Mouse (Mus musculus) small intestine, adult 2 months (tissue): ENCODE measurements at regions not wholly inside any gene's neighbourhood (a gene's known extent, or its start where the extent isn't known, plus 50 kb on each side); places are given as distances from the start of the nearest gene placed in this dataset.

Experiments used
- H3K27ac ChIP-seq: fragments of 200-500 bp; 2 replicates; pipeline ENCODE4 v1.5.1; 2012; ENCODE audit warnings: low read depth, low read length, control low read depth, inconsistent platforms; ENCODE audit not compliant: insufficient read depth
- H3K27me3 ChIP-seq: fragments of 200-500 bp; 2 replicates; pipeline ENCODE4 v1.6.1; 2012; ENCODE audit warnings: mild to moderate bottlenecking, moderate library complexity, low read length, inconsistent platforms; ENCODE audit not compliant: control insufficient read depth, insufficient read depth
- H3K36me3 ChIP-seq: fragments of 200-500 bp; 2 replicates; pipeline ENCODE4 v1.6.1; 2012; ENCODE audit warnings: mild to moderate bottlenecking, low read length, control low read depth, inconsistent platforms; ENCODE audit not compliant: control insufficient read depth, insufficient read depth
- H3K4me1 ChIP-seq: fragments of 200-500 bp; 2 replicates; pipeline ENCODE4 v1.6.1; 2012; ENCODE audit warnings: low read length, inconsistent platforms, mixed read lengths; ENCODE audit not compliant: control insufficient read depth, insufficient read depth, insufficient read length
- H3K4me3 ChIP-seq: fragments of 200-500 bp; 2 replicates; pipeline ENCODE4 v1.5.1; 2012; ENCODE audit warnings: low read depth, mild to moderate bottlenecking, control low read depth, inconsistent platforms, low read length, moderate library complexity
- CTCF ChIP-seq: fragments of 200-500 bp; IDR thresholded peaks from 2 replicates; pipeline ENCODE4 v1.5.1; 2012; ENCODE audit warnings: low read depth, mild to moderate bottlenecking, control low read depth, inconsistent platforms, low read length, moderate library complexity, mixed read lengths; ENCODE audit not compliant: insufficient replicate concordance, insufficient read length; ENCODE audit errors: extremely low read depth
- POLR2A ChIP-seq: fragments of 200-500 bp; IDR thresholded peaks from 2 replicates; pipeline ENCODE4 v1.6.1; 2012; ENCODE audit warnings: low read depth, mild to moderate bottlenecking, control low read depth, inconsistent platforms, low read length, moderate library complexity
- WGBS: fragments of 180-500 bp; shearing (Covaris S2); methylation state at CpG from one replicate; pipeline ENCODE4 v1.1.7; 2018; 5-methylcytosine and 5-hydroxymethylcytosine counted together

- WGBS, result 70% methylated on average over 3 of the region's 3 CpGs
- TF ChIP-seq POLR2A (no peak), CTCF (no peak)
- no peak overlapping the region for H3K4me3 ChIP-seq
- no peaks in the 10 kb centered on the region for H3K36me3 ChIP-seq
- H3K4me1 ChIP-seq, result no peaks in the 10 kb centered on the region
- no peaks in the 10 kb centered on the region; the same call in 1 of the 2 replicates for H3K27me3 ChIP-seq
- H3K27ac ChIP-seq, result no peak overlapping the region
Measured at GRCm38 (mm10) chr2:9646466-9646865, 234.6 kb upstream of the 4930412O13Rik start.

DNA sequence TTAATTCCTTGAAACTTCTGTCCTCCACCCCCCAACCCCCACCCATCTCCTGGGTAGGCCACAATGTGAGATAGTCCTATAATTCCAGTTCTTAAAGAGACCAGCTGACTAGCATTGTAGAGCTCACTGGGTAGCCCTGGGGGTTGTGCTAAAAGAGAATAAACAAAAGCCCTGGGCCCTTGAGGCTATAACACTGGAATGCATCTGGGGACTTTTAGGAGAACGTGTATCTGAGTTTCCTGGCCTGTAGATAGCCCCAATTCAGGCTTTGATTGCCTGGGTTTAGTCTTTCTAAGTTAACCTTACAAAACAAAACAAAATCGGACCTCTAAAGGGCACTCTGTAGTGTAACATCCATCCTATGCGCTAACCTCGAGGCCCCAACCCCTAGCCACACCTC is 234.1 kb upstream of the 4930412O13Rik start:
- TF ChIP-seq CTCF, result no peak
- no peaks in the 10 kb centered on the region for H3K4me1 ChIP-seq
- H3K27ac ChIP-seq, result no peak overlapping the region
- no peaks in the 10 kb centered on the region for H3K36me3 ChIP-seq
- H3K4me3 ChIP-seq, result no peak overlapping the region
- H3K27me3 ChIP-seq, result no peaks in the 10 kb centered on the region; the same call in 1 of the 2 replicates
- 36% methylated on average over 4 of the region's 4 CpGs for WGBS

DNA sequence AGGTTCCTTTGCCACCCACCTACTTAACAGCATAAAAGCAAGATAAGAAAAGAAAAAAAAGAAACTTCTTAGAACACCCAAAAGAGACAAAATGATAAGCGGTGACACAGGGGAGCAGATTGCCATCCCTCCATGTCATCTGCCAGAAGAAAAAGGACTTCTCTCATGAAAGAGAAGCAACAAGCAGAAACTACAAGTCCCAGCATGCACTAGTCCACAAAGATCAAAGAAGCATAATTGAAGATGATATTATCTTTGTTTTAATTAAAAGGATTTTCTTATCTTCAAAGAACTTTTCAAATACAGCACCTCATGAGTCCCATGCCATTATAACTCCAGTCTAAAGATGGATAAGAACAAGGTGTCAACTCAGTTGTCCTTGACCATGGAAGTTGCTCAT is 231.0 kb upstream of the 4930412O13Rik start:
- 95% methylated on average over 1 of the region's 1 CpGs for WGBS
- no peaks in the 10 kb centered on the region for H3K4me1 ChIP-seq

GRCm38 (mm10) chr2:9658880-9659279 is 222.2 kb upstream of the 4930412O13Rik start:
- WGBS, result 87% methylated on average over 4 of the region's 4 CpGs
- H3K27me3 ChIP-seq, result no peaks in the 10 kb centered on the region
- no peaks in the 10 kb centered on the region for H3K36me3 ChIP-seq
- H3K4me3 ChIP-seq, result no peak overlapping the region
- no peak for TF ChIP-seq POLR2A
- TF ChIP-seq CTCF, result no peak
- no peaks in the 10 kb centered on the region for H3K4me1 ChIP-seq
- H3K27ac ChIP-seq, result no peak overlapping the region

More for the DNA sequence above, 231.0 kb upstream of the 4930412O13Rik start:
- no peak for TF ChIP-seq CTCF
- TF ChIP-seq POLR2A, result no peak
- no peaks in the 10 kb centered on the region; the same call in 1 of the 2 replicates for H3K27me3 ChIP-seq
- H3K27ac ChIP-seq, result no peak overlapping the region
- no peaks in the 10 kb centered on the region for H3K36me3 ChIP-seq
- H3K4me3 ChIP-seq, result no peak overlapping the region

DNA sequence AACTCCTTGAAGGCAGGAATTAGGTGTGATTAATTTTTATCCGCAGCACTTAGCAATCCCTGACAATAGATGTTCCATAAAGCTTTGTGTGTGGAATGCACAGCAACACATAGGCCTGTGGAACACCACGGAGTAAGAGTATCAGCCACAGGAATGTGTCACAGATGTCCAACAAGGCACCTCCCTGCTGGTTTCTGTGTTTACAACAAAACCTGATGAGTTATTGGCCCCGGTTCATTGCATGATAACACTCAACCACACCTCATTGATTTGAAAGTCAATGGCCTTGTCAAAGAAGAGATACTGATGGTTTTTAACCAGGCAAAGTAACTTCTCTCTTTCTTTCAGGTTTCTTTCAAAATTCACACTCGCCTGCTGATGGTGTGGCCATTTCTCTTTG is 211.4 kb upstream of the 4930412O13Rik start:
- TF ChIP-seq CTCF, result no peak
- TF ChIP-seq POLR2A, result no peak
- 64% methylated on average over 4 of the region's 4 CpGs for WGBS

DNA sequence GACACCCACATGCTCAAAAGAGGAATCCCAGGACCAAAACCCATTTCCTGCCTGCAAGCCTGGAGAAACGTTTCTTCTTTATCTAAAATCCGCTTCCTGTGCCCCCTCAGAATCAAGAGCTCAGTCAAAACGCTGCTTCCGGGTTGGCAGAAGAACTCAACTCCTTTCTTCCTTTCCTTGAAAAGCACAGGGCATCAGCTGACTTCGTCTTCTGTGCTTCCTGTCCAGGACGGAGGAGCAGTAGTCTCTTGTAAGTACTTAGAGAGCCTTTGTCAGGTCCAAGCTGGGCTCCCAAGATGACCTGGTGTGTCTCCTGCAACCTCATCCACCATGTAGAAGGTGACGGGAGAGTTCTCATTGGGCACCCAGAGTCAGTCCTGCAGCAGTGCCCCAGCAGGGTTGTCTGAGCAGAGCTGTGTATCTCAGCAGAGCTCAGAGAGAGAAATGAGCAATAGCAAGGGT is 199.3 kb upstream of the 4930412O13Rik start:
- Histone ChIP-seq H3K36me3 (no peaks in the 10 kb centered on the region), H3K4me1 (no peaks in the 10 kb centered on the region), H3K27me3 (no peaks in the 10 kb centered on the region), H3K27ac (no peak overlapping the region), H3K4me3 (no peak overlapping the region)
- TF ChIP-seq CTCF (no peak), POLR2A (no peak)
- 54% methylated on average over 7 of the region's 7 CpGs for WGBS

More for the DNA sequence above, 211.4 kb upstream of the 4930412O13Rik start:
- Histone ChIP-seq H3K4me1 (no peaks in the 10 kb centered on the region), H3K27ac (no peak overlapping the region), H3K36me3 (no peaks in the 10 kb centered on the region), H3K4me3 (no peak overlapping the region), H3K27me3 (no peaks in the 10 kb centered on the region)

- H3K36me3 ChIP-seq, result no peaks in the 10 kb centered on the region
- no peak for TF ChIP-seq CTCF
- TF ChIP-seq POLR2A, result no peak
- no peak overlapping the region for H3K27ac ChIP-seq
- no peak overlapping the region for H3K4me3 ChIP-seq
- 75% methylated on average over 2 of the region's 2 CpGs for WGBS
- no peaks in the 10 kb centered on the region for H3K4me1 ChIP-seq
- H3K27me3 ChIP-seq, result no peaks in the 10 kb centered on the region
Measured at GRCm38 (mm10) chr2:9683673-9684210, 197.3 kb upstream of the 4930412O13Rik start.

DNA sequence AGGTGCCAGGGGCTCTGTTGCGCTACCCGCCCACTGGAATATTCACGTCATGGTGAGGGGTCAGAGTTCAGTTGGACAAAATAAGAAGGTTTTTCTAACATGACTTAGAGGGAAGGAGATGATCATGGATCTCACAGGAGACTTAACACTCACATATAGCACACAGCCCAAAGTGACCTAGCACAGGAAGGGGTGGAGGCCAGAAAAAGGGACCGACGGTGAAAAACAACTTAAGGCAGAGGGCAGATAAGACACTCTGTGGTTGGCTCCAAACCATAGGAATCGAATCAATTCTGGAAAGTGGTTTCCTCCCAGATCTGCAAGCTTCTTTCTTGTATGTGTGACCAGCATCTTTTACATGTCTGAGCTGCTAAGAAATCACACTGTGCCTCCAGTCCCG is 192.9 kb upstream of the 4930412O13Rik start:
- Histone ChIP-seq H3K4me3 (no peak overlapping the region), H3K27me3 (no peaks in the 10 kb centered on the region), H3K27ac (no peak overlapping the region), H3K4me1 (no peaks in the 10 kb centered on the region), H3K36me3 (no peaks in the 10 kb centered on the region)
- WGBS, result 80% methylated on average over 7 of the region's 7 CpGs
- TF ChIP-seq POLR2A (no peak), CTCF (no peak)
